Mouse (Mus musculus): ENCODE data around the gene Ccdc163.

DNA sequence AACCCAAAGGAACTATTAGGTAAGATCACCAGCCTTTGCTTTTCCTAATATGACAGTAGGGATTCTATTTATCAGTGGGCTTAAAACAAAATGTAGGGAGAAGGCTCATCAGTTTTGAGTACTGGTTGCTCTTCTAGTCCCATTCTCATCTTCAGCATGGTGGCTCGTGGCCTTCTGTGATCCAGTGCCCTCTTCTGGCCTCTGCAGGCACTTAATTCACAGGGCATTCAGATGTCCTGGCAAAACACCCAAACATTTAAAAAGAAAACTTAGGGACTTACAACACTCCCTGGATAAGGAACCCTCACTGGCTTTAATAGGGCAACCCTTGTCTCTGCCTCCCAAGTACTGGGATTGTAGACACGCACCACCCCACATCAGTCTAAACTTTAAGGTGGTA lies 86.0 kb downstream of the Ccdc163 start:
- TF ChIP-seq POLR2A (IDR thresholded peaks at IDR 0.05; ENCODE audit: low read depth, low read length) (no peak), CTCF (IDR thresholded peaks at IDR 0.05; ENCODE audit: extremely low read depth, insufficient read depth, insufficient read length, insufficient replicate concordance) (no peak)

Measured in spleen, adult 2 months (tissue).